Mouse (Mus musculus): ENCODE measurements at regions not wholly inside any gene's neighbourhood (a gene's known extent, or its start where the extent isn't known, plus 50 kb on each side); places are given as distances from the start of the nearest gene placed in this dataset.

- DNase-seq = peak in 1 of 2 experiments; percentile 11
Measured at GRCm38 (mm10) chr2:11853210-11853973, 75.7 kb downstream of the Ankrd16 start.

- DNase-seq = peak in 1 of 2 experiments; percentile 8
Measured at GRCm38 (mm10) chr2:11869983-11870382, 92.3 kb downstream of the Ankrd16 start.

DNA sequence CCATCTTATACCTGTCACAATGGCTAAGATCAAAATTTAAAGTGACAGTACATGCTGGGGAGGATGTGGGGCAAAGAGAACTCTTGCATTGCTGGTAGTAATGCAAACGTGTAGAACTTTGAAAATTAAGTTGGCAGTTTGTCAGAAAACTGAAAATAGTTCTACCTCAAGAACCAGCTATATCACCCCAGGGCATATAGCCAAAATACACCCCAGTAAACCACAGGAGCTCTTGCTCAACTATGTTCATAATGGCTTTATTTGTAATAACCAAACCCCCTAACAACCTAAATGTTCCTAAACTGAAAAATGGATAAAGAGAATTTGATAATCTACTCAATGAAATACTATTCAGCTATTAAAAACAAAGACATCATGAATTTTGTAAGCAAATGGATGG lies 102.3 kb downstream of the Ankrd16 start:
- no peak for DNase-seq

DNA sequence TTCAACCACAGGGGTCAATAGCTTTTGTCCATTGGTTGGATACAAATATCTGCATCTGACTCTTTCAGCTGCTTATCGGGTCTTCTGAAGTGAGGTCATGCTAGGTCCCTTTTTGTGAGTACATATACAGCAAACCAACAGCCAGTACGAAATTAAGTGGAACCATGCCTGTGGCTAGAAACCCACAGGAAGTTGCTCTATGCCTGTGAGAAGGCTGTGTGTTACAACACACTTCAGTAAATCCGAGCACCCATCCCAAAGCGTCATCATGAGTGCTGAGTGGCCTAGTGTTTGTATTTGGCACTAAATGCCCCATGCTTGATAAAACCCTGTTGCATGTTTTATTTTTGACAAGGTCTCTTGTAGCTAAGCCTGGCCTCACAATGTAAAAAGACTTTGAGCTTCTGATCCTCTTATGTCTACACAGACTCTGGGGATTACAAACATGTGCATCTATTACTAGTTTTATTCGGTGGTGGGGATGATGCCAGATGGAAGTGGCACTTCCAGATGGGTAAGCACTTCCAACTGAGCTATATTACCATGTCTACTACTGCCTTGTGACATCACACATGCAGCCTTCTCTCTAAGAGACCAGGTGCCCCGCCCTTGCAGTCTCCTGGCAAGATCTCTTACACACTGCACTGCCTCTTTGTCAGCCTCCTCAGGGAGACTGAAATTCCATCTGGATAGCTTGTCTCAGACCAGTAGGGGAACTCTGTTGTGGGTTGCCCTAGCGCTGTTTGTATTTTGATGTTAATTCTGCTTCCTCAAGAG lies 117.3 kb downstream of the Ankrd16 start:
- no peak for DNase-seq

GRCm38 (mm10) chr2:11899698-11900660 lies 122.3 kb downstream of the Ankrd16 start:
- no peak for DNase-seq

DNA sequence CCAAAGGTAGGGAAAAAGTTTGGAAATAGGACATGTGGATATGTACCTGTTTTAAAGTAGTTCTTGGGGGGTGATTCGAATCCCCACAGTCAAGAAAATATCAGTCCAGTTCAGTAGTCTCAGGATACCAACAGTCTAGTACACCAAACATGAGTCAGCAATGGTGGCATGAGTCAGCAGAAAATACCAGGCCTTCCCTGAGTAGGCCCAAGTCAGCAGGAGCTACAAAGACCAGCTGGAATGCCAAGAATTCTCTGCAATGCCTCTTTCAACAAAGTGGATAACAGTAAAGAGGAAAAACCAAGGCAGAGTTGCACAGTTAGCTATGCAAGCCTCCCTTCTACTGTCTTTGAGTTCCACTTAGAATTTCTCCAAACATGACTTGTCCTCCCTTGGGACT lies 137.1 kb downstream of the Ankrd16 start:
- peak in 1 of 2 experiments; percentile 10 for DNase-seq

- DNase-seq = no peak
Measured at GRCm38 (mm10) chr2:11917373-11917772, 139.7 kb downstream of the Ankrd16 start.

- no peak for DNase-seq
Measured at GRCm38 (mm10) chr2:11918070-11918469, 140.4 kb downstream of the Ankrd16 start.

- no peak for DNase-seq
Measured at GRCm38 (mm10) chr2:11960777-11961176, 183.1 kb downstream of the Ankrd16 start.

DNA sequence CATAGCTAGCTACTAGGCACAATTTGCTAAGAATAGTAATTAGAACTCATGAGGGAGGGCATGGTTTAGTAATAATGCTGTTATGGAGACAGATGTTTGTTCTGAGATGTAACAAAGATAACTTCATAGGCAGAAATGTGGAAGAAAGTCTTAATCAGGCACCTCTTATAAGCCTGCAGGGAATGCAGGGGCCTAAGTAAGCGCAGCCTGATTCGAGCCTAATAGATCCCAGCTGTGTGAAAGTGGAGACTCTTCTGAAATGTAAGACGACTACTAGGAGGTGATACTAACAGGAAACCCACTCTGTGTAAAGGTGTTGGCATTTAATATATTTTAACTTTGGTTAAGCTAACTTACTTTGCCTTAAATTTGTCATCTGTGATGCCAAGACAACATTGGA lies 187.7 kb downstream of the Ankrd16 start:
- DNase-seq = no peak

DNA sequence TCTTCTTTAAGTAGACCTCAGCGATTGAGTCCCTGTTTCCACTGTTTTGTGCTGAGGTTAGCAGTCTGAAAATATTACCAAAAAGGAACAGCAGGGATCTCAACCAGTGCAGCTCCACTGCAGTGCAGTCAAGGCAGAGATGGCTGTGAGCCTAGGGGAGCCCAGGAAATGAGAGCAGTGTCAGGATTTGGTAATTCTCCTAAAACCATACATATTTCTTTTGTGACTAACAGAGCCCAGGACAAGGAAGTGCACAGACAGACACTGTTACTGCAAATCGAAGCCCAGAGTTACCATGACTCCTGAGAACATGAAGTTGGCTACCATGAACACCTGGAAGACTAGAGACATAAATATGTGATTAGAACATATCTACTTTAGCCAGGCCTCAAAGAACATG lies 189.3 kb downstream of the Ankrd16 start:
- no peak for DNase-seq

- no peak for DNase-seq
Measured at GRCm38 (mm10) chr2:11971972-11972371, 194.3 kb downstream of the Ankrd16 start.

GRCm38 (mm10) chr2:12001938-12002899 lies 224.5 kb downstream of the Ankrd16 start:
- peak in 1 of 2 experiments; percentile 50 for DNase-seq

GRCm38 (mm10) chr2:12004330-12004729 lies 226.7 kb downstream of the Ankrd16 start:
- DNase-seq = no peak

- no peak for DNase-seq
Measured at GRCm38 (mm10) chr2:12007201-12007600, 229.5 kb downstream of the Ankrd16 start.

- peak; percentile 30 to 31 for DNase-seq
Measured at GRCm38 (mm10) chr2:12011441-12011840, 233.8 kb downstream of the Ankrd16 start.

- no peak for DNase-seq
Measured at GRCm38 (mm10) chr2:12019607-12020006, 241.9 kb downstream of the Ankrd16 start.

- DNase-seq = peak; percentile 40 to 47
Measured at GRCm38 (mm10) chr2:12023402-12024111, 245.9 kb downstream of the Ankrd16 start.

DNA sequence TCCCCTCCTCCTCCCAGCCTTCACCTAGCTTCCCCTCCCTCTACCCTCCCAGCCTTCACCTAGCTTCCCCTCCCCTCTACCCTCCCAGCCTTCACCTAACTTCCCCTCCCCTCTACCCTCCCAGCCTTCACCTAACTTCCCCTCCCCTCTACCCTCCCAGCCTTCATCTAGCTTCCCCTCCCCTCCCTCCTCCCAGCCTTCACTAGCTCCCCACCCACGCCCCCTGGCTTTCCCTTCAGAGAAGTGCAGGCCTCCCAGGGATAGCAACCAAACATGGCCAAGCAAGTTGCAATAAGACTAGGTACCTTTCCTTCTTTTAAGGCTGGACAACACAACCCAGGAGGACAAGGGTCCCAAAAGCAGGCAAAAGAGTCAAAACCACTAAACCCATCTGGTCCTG lies 248.5 kb downstream of the Ankrd16 start:
- no peak for DNase-seq

GRCm38 (mm10) chr2:12033518-12034322 lies 256.0 kb downstream of the Ankrd16 start:
- DNase-seq = no peak

All from cerebellum, postnatal 14 days (tissue).